Mouse (Mus musculus): Measurements from ENCODE around the gene Kctd2.

GRCm38 (mm10) chr11:115370368-115370767, 49.6 kb upstream of the Kctd2 start:
- no peak for TF ChIP-seq CTCF (IDR thresholded peaks at IDR 0.05; ENCODE audit: borderline replicate concordance, control insufficient read depth, extremely low read depth, insufficient read depth, low read length, poor library complexity)
- TF ChIP-seq POLR2A (IDR thresholded peaks at IDR 0.05; ENCODE audit: control insufficient read depth, extremely low read depth, insufficient read depth, low read length, poor library complexity), result no peak
